Mouse (Mus musculus) ES-E14 (cell line): ENCODE measurements around the gene Mc1r.
"Not testable (repeated sequence)": the region's sequence is repeated elsewhere in the genome, so short reads cannot be mapped to it uniquely, and the experiment has no call there.

Source experiments
- CHD2 ChIP-seq: IDR thresholded peaks from 2 replicates; pipeline ENCODE4 v1.6.1; 2014; ENCODE audit warnings: mild to moderate bottlenecking, low read depth, low read length, inconsistent platforms
- ZC3H11A ChIP-seq: IDR thresholded peaks from 2 replicates; pipeline ENCODE4 v1.6.1; 2012; ENCODE audit warnings: low read depth, mild to moderate bottlenecking, inconsistent platforms, low read length, borderline replicate concordance
- ZNF384 ChIP-seq: IDR thresholded peaks from 2 replicates; pipeline ENCODE4 v1.6.1; 2012; ENCODE audit warnings: low read depth, low read length, inconsistent platforms

DNA sequence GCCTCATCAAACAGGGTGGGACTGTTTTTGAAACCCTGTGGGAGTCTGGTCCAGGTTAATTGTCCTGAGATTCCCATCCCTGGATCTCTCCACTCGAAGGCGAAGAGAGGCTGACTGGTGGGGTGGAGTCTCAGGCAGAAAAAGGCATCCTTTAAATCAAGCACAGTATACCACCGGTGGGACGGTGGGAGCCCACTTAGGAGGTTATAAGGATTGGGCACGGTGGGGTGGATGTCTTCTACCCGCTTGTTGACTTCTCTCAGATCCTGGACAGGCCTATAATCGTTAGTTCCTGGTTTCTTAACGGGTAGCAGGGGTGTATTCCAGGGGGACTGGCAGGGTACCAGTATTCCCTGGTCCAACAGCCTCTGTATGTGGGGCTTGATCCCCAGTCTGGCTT, 24.0 kb downstream of the Mc1r start:
- TF ChIP-seq CHD2, ZC3H11A, ZNF384: not testable (repeated sequence)
